Mouse (Mus musculus) heart, embryonic 14.5 days (tissue): ENCODE measurements around the gene Mapk1. TPM values are rescaled to one million over a fixed set of nuclear protein-coding genes. Genes with fewer than 3 reads are reported as not detected.
A peak's percentile ranks its signal among the peaks of the same experiment; 100 is the strongest.

Experiments used
- ATAC-seq: fragments of 200-750 bp; cut with Nextera tagmentation; 2 replicates; pipeline ENCODE4 v1.8.0; 2017; ENCODE audit warnings: low read depth, moderate TSS enrichment; ENCODE audit not compliant: insufficient number of reproducible peaks, insufficient read depth, low FRiP score
- H3K27ac ChIP-seq, 2 experiments: fragments of 200-500 bp in 1 of 2; fragments of 300-500 bp in 1 of 2; sonication (generic) in 1 of 2; replicated peaks in 1 of 2; 2 replicates each; pipeline ENCODE4 v1.5.1; 2012 to 2014; ENCODE audit warnings: low read depth in 2 of 2, low read length in 2 of 2, control low read depth in 1 of 2, mild to moderate bottlenecking in 1 of 2, mixed read lengths in 1 of 2; ENCODE audit not compliant: control insufficient read depth in 1 of 2, insufficient read depth in 1 of 2
- H3K27me3 ChIP-seq: fragments of 300-500 bp; sonication (generic); 2 replicates; pipeline ENCODE4 v1.6.1; 2014; ENCODE audit warnings: mild to moderate bottlenecking, low read length, control low read depth; ENCODE audit not compliant: control insufficient read depth, insufficient read depth
- H3K36me3 ChIP-seq: fragments of 300-500 bp; sonication (generic); 2 replicates; pipeline ENCODE4 v1.6.1; 2014; ENCODE audit warnings: mild to moderate bottlenecking, control low read depth, low read length, mixed read lengths; ENCODE audit not compliant: control insufficient read depth, insufficient read depth
- H3K4me1 ChIP-seq, 2 experiments: fragments of 200-500 bp in 1 of 2; fragments of 300-500 bp in 1 of 2; sonication (generic) in 1 of 2; 2 replicates each; pipeline ENCODE4 v1.6.1; 2012 to 2014; ENCODE audit warnings: low read length in 2 of 2, control low read depth in 1 of 2, mixed read lengths in 1 of 2; ENCODE audit not compliant: control insufficient read depth in 2 of 2, insufficient read depth in 2 of 2
- H3K4me2 ChIP-seq: fragments of 300-500 bp; sonication (generic); 2 replicates; pipeline ENCODE4 v1.6.1; 2014; ENCODE audit warnings: mild to moderate bottlenecking, low read length
- H3K4me3 ChIP-seq, 2 experiments: fragments of 200-500 bp in 1 of 2; fragments of 300-500 bp in 1 of 2; sonication (generic) in 1 of 2; 2 replicates each; pipeline ENCODE4 v1.5.1; 2012 to 2014; ENCODE audit warnings: low read length in 2 of 2, mild to moderate bottlenecking in 2 of 2, control low read depth in 1 of 2, low read depth in 1 of 2, moderate library complexity in 1 of 2; ENCODE audit not compliant: control insufficient read depth in 1 of 2, insufficient read depth in 1 of 2
- H3K9ac ChIP-seq: fragments of 300-500 bp; sonication (generic); 2 replicates; pipeline ENCODE4 v1.6.1; 2014; ENCODE audit warnings: mild to moderate bottlenecking, low read length
- H3K9me3 ChIP-seq: fragments of 300-500 bp; sonication (generic); 2 replicates; pipeline ENCODE4 v1.6.1; 2016; ENCODE audit warnings: low read length, control low read depth; ENCODE audit not compliant: control insufficient read depth
- WGBS: fragments of 180-500 bp; shearing (Covaris S2); extraction: QIAGEN DNeasy Blood & Tissue Kit; methylation state at CpG from one replicate; pipeline ENCODE4 v1.1.7; 2014; 5-methylcytosine and 5-hydroxymethylcytosine counted together
- polyA plus RNA-seq: library from polyadenylated mRNA; unstranded; fragments of >200 nt; fragmentation: Nextera tagmentation; extraction: Ambion mirVana; gene quantifications from 2 replicates; pipeline ENCODE4 v1.2.1, GENCODE M21; 2014

Gene Mapk1
- polyA plus RNA-seq, 1 experiment from 2014 or later = 162 TPM

GRCm38 (mm10) chr16:17069511-17070443 lies 86.6 kb downstream of the Mapk1 start, which contains the start of gene Ypel1:
TSS of gene Ypel1 (plus strand) at chr16:17069696.
- H3K4me2 ChIP-seq = peak within 1 kb of the TSS; percentile 82
- no peaks in the 10 kb centered on the region for H3K9me3 ChIP-seq
- H3K4me3 ChIP-seq = peak within 1 kb of the TSS; percentile 74 to 88
- peak within 1 kb of the TSS; percentile 83 for H3K9ac ChIP-seq
- no peaks in the 10 kb centered on the region for H3K27me3 ChIP-seq
- under 1% methylated on average over 76 of the region's 76 CpGs for WGBS
- peak; percentile 90 for ATAC-seq
- H3K4me1 ChIP-seq = peaks cover 0 to 4% of the 10 kb centered on the region in 2 experiments; a peak in 2 of 4 replicates
- H3K27ac ChIP-seq = peak within 1 kb of the TSS; percentile 67 to 76
- no peaks in the 10 kb centered on the region for H3K36me3 ChIP-seq

- no peaks in the 10 kb centered on the region for H3K9me3 ChIP-seq
- WGBS = 53% methylated on average over 6 of the region's 6 CpGs
- peak overlapping the region in 1 of 2 experiments; percentile 74; a peak in 2 of 4 replicates for H3K4me3 ChIP-seq
- no peak overlapping the region for H3K27ac ChIP-seq
- ATAC-seq = no peak
- H3K4me1 ChIP-seq = peaks cover 0 to 4% of the 10 kb centered on the region in 2 experiments; a peak in 2 of 4 replicates
- H3K9ac ChIP-seq = peak overlapping the region; percentile 83
- H3K27me3 ChIP-seq = no peaks in the 10 kb centered on the region
- peaks cover 6% of the 10 kb centered on the region; the same call in 1 of the 2 replicates for H3K36me3 ChIP-seq
- H3K4me2 ChIP-seq = peak overlapping the region; percentile 82
Measured at GRCm38 (mm10) chr16:17070716-17071115, 87.5 kb downstream of the Mapk1 start.

GRCm38 (mm10) chr16:17073000-17073399 lies 89.8 kb downstream of the Mapk1 start:
- no peak overlapping the region for H3K27ac ChIP-seq
- 83% methylated on average over 7 of the region's 7 CpGs for WGBS
- H3K9ac ChIP-seq = no peak overlapping the region
- H3K27me3 ChIP-seq = no peaks in the 10 kb centered on the region
- ATAC-seq = no peak
- H3K4me1 ChIP-seq = peaks cover 0 to 6% of the 10 kb centered on the region in 2 experiments; a peak in 3 of 4 replicates
- H3K4me3 ChIP-seq = no peak overlapping the region
- H3K9me3 ChIP-seq = no peaks in the 10 kb centered on the region
- H3K36me3 ChIP-seq = peaks cover 10% of the 10 kb centered on the region; the same call in 1 of the 2 replicates
- H3K4me2 ChIP-seq = no peak overlapping the region

- no peak for ATAC-seq
- Histone ChIP-seq H3K4me1 (peaks cover 0 to 3% of the 10 kb centered on the region in 2 experiments; a peak in 1 of 4 replicates), H3K4me3 (no peak overlapping the region), H3K9me3 (no peaks in the 10 kb centered on the region), H3K36me3 (peaks cover 15% of the 10 kb centered on the region; the same call in 1 of the 2 replicates), H3K4me2 (no peak overlapping the region), H3K27ac (no peak overlapping the region), H3K27me3 (no peaks in the 10 kb centered on the region), H3K9ac (no peak overlapping the region)
- WGBS = 89% methylated on average over 2 of the region's 2 CpGs
Measured at GRCm38 (mm10) chr16:17076301-17076700, 93.1 kb downstream of the Mapk1 start.

- no peak overlapping the region for H3K27ac ChIP-seq
- peaks cover 21% of the 10 kb centered on the region; the same call in 1 of the 2 replicates for H3K36me3 ChIP-seq
- no peak overlapping the region for H3K4me3 ChIP-seq
- no peak for ATAC-seq
- H3K9ac ChIP-seq = no peak overlapping the region
- H3K9me3 ChIP-seq = no peaks in the 10 kb centered on the region
- no peak overlapping the region for H3K4me2 ChIP-seq
- H3K4me1 ChIP-seq = peaks cover 0 to 3% of the 10 kb centered on the region in 2 experiments; a peak in 1 of 4 replicates
- H3K27me3 ChIP-seq = no peaks in the 10 kb centered on the region
Measured at GRCm38 (mm10) chr16:17076869-17077268, 93.7 kb downstream of the Mapk1 start.

GRCm38 (mm10) chr16:17078101-17078500 lies 94.9 kb downstream of the Mapk1 start:
- ATAC-seq = no peak
- Histone ChIP-seq H3K4me2 (no peak overlapping the region), H3K36me3 (peaks cover 30% of the 10 kb centered on the region; the same call in 1 of the 2 replicates), H3K9me3 (no peaks in the 10 kb centered on the region), H3K27ac (no peak overlapping the region), H3K4me1 (peaks cover 0 to 3% of the 10 kb centered on the region in 2 experiments; a peak in 1 of 4 replicates), H3K4me3 (no peak overlapping the region), H3K9ac (no peak overlapping the region), H3K27me3 (no peaks in the 10 kb centered on the region)
- WGBS = 54% methylated on average over 7 of the region's 7 CpGs

GRCm38 (mm10) chr16:17082121-17082792 lies 99.1 kb downstream of the Mapk1 start:
- Histone ChIP-seq H3K4me3 (no peak overlapping the region), H3K36me3 (peaks cover 56% of the 10 kb centered on the region), H3K4me2 (no peak overlapping the region), H3K27me3 (no peaks in the 10 kb centered on the region), H3K4me1 (peaks cover 5 to 17% of the 10 kb centered on the region in 2 experiments), H3K27ac (no peak overlapping the region), H3K9me3 (no peaks in the 10 kb centered on the region), H3K9ac (no peak overlapping the region)
- no peak for ATAC-seq
- 71% methylated on average over 6 of the region's 6 CpGs for WGBS
